Mouse (Mus musculus): ENCODE results near the gene Gatad2a. TPM values are rescaled to one million over a fixed set of nuclear protein-coding genes. Genes with fewer than 3 reads are reported as not detected.

The Gatad2a gene
- polyA plus RNA-seq, 1 experiment = 36.9 TPM

DNA sequence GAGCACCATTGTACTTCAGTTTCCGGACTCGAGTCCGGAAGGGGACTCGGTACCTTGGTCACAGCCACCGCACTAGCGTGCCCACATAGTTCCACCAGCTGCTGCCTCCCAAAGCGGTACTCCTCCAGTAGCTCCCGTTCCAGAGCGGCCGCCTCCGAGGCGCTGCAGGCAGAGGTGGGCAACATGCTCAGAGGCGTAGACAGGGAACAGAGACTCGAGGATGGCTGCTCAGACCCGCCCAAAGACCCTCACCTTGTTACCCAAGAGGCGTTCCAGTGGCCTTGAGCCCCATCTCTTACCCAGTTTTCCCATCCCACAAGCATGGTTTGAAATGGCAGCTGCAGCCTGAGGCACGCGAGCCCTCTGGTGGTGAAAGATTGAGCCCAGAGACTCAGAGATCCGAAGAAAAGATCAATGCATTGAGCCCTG, 105.4 kb downstream of the Gatad2a start:
- Histone ChIP-seq H3K4me3 (replicated peaks; ENCODE audit: insufficient read depth, low read depth, low read length) (no peak overlapping the region), H3K27me3 (ENCODE audit: control insufficient read depth, insufficient read depth, low read length) (no peaks in the 10 kb centered on the region; the same call in 1 of the 2 replicates), H3K27ac (ENCODE audit: insufficient read depth, low read length) (no peak overlapping the region), H3K4me1 (ENCODE audit: control insufficient read depth, insufficient read depth, low read length) (peaks cover 17% of the 10 kb centered on the region)
- 36% methylated on average over 19 of the region's 19 CpGs for WGBS
- no peak for TF ChIP-seq POLR2A (IDR thresholded peaks at IDR 0.05; ENCODE audit: borderline replicate concordance, insufficient read depth, low read length)
- peak; percentile 58 for TF ChIP-seq CTCF (IDR thresholded peaks at IDR 0.05; ENCODE audit: borderline replicate concordance, insufficient read depth, low read depth, low read length)
- peak in 1 of 2 experiments; percentile 57 for DNase-seq

DNA sequence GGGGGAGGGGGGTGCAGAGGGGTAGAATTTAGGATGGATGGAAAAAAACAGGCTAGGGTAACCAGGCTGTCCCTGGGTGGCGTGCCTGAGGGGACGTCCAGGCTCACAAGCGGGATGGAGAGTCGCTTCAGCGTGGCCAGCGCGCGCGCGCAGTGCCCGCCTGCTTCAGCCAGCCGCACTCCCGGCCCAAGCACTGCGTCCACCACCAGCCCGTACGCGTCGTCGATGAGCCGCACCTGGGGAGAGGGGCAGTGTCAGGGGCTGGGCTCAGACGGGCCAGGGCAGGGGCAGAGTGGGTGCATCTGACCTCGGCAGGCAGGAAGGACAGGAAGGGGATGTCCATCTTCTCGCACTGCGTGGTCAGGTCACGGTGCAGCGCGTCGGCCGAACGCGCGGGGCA, 107.3 kb downstream of the Gatad2a start:
- TF ChIP-seq CTCF (IDR thresholded peaks at IDR 0.05; ENCODE audit: borderline replicate concordance, insufficient read depth, low read depth, low read length) (no peak), POLR2A (IDR thresholded peaks at IDR 0.05; ENCODE audit: borderline replicate concordance, insufficient read depth, low read length) (no peak)
- peaks cover 8% of the 10 kb centered on the region; the same call in 1 of the 2 replicates for H3K4me1 ChIP-seq (ENCODE audit: control insufficient read depth, insufficient read depth, low read length)
- H3K4me3 ChIP-seq (replicated peaks; ENCODE audit: insufficient read depth, low read depth, low read length) = peak overlapping the region; percentile 12
- 2% methylated on average over 32 of the region's 32 CpGs for WGBS
- no peak overlapping the region for H3K27ac ChIP-seq (ENCODE audit: insufficient read depth, low read length)
- no peaks in the 10 kb centered on the region; the same call in 1 of the 2 replicates for H3K27me3 ChIP-seq (ENCODE audit: control insufficient read depth, insufficient read depth, low read length)
- no peak for DNase-seq

DNA sequence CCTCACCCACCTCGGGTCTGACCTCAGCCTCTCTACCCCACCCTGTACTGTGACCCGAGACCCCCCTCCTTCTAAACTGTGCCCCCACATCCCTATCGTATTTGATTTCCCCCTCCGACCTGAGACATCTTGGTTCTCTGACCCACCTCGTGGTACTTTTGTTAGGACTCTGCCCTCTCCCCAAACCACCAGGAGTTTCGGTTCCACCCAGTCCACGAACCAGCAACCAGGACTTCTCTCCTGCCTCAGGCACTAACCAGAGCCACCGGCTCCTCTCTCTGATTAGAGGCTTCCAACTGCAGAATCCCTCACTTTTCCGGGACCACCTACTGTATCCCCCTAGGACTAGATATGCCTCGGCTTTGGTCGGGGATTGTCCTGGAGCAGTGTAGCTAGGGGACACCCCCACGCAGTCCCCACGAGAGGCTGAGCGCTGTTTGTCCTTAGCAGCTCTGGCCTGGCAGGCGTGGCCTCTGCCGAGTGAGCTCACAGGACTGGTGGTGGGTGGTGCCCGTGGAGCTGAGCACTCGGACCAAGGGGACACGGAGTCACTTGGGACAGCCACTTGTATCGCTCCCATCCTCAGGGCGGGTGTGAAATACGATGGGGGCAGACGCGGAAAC, 107.8 kb downstream of the Gatad2a start:
- no peak overlapping the region for H3K27ac ChIP-seq (ENCODE audit: insufficient read depth, low read length)
- 4% methylated on average over 24 of the region's 24 CpGs for WGBS
- no peak for DNase-seq
- peak overlapping the region; percentile 28 for H3K4me3 ChIP-seq (replicated peaks; ENCODE audit: insufficient read depth, low read depth, low read length)
- H3K27me3 ChIP-seq (ENCODE audit: control insufficient read depth, insufficient read depth, low read length) = no peaks in the 10 kb centered on the region; the same call in 1 of the 2 replicates
- peaks cover 8% of the 10 kb centered on the region; the same call in 1 of the 2 replicates for H3K4me1 ChIP-seq (ENCODE audit: control insufficient read depth, insufficient read depth, low read length)
- TF ChIP-seq CTCF (IDR thresholded peaks at IDR 0.05; ENCODE audit: borderline replicate concordance, insufficient read depth, low read depth, low read length) (no peak), POLR2A (IDR thresholded peaks at IDR 0.05; ENCODE audit: borderline replicate concordance, insufficient read depth, low read length) (no peak)

DNA sequence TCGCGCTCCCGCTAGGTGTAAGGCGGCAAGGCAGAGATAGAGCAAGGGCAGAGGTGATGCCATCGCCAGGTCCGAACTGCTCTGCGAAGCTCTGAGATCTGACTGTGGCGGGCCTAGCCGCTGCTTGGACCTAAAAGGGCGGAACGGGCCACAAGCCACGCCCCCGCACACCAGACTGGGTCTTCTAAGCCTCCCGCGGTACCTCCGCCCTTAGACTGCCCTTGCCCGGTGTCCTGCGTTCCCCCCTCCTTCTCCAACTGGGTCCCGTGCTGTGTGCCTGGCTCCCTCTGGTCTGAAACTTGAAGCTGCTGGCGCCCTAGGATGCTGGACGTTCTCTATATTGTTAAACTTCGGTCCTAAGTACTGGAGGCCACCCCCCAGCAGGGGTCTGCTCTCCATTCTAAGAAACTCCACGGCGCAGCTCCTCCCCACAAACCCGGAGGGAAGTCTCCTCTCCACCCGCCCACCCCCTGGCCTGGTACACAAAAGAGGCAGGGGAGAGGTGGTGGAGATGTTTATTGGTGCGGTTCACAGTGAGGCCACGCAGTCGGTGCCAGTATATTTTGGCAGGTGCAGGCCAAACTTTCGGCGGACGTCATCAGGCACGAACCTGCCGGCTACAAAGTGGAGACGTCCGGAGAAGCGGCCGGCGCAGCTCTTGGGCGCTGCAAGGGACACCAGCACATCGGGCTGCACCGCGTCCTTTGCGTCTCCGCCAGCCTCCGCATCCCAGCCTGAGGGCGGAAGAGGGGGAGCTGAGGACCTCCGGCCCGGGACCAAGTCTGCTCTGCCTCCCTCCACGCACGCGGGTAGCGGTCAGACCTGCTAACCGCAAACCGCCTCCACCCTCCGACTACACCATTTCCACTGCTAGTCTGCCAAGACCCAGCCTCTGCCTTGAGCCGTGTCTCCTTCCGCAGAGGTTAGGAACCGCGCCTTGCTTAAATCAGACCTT, 108.6 kb downstream of the Gatad2a start, which contains the start of gene Cilp2:
TSS of gene Cilp2 (minus strand) at position 399 of the 955 bp plus-strand sequence.
- peak within 1 kb of the TSS; percentile 28 for H3K4me3 ChIP-seq (replicated peaks; ENCODE audit: insufficient read depth, low read depth, low read length)
- peaks cover 8% of the 10 kb centered on the region; the same call in 1 of the 2 replicates for H3K4me1 ChIP-seq (ENCODE audit: control insufficient read depth, insufficient read depth, low read length)
- no peak for DNase-seq
- H3K27ac ChIP-seq (ENCODE audit: insufficient read depth, low read length) = no peak within 1 kb of the TSS
- H3K27me3 ChIP-seq (ENCODE audit: control insufficient read depth, insufficient read depth, low read length) = no peaks in the 10 kb centered on the region; the same call in 1 of the 2 replicates
- under 1% methylated on average over 60 of the region's 60 CpGs for whole genome bisulfite sequencing
- TF ChIP-seq CTCF (IDR thresholded peaks at IDR 0.05; ENCODE audit: borderline replicate concordance, insufficient read depth, low read depth, low read length) (no peak), POLR2A (IDR thresholded peaks at IDR 0.05; ENCODE audit: borderline replicate concordance, insufficient read depth, low read length) (no peak)

DNA sequence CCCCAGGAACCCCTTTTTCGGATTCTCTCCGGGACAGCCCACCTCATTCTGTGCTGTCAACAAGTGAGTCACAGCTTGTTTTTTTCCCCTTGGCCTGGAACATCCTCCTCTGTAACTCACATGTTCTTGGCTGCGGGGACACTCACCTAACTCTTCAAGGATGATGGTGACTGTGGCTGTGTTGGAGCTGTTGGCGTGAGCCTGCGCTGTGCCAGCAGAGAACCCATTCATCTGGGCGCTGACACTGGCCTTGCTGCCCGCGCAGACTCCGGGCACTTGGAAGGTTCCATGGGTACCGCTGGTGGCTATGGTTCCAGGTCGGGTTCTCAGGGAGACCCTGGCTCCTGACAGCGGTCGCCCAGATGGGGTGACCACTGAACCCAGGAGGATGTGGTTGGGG, 112.0 kb downstream of the Gatad2a start:
- WGBS = 47% methylated on average over 13 of the region's 13 CpGs
- TF ChIP-seq CTCF (IDR thresholded peaks at IDR 0.05; ENCODE audit: borderline replicate concordance, insufficient read depth, low read depth, low read length) (no peak), POLR2A (IDR thresholded peaks at IDR 0.05; ENCODE audit: borderline replicate concordance, insufficient read depth, low read length) (no peak)
- H3K27ac ChIP-seq (ENCODE audit: insufficient read depth, low read length) = no peak overlapping the region
- H3K4me1 ChIP-seq (ENCODE audit: control insufficient read depth, insufficient read depth, low read length) = peaks cover 8% of the 10 kb centered on the region; the same call in 1 of the 2 replicates
- peaks cover 4% of the 10 kb centered on the region; the same call in 1 of the 2 replicates for H3K27me3 ChIP-seq (ENCODE audit: control insufficient read depth, insufficient read depth, low read length)
- no peak for DNase-seq
- no peak overlapping the region for H3K4me3 ChIP-seq (replicated peaks; ENCODE audit: insufficient read depth, low read depth, low read length)

DNA sequence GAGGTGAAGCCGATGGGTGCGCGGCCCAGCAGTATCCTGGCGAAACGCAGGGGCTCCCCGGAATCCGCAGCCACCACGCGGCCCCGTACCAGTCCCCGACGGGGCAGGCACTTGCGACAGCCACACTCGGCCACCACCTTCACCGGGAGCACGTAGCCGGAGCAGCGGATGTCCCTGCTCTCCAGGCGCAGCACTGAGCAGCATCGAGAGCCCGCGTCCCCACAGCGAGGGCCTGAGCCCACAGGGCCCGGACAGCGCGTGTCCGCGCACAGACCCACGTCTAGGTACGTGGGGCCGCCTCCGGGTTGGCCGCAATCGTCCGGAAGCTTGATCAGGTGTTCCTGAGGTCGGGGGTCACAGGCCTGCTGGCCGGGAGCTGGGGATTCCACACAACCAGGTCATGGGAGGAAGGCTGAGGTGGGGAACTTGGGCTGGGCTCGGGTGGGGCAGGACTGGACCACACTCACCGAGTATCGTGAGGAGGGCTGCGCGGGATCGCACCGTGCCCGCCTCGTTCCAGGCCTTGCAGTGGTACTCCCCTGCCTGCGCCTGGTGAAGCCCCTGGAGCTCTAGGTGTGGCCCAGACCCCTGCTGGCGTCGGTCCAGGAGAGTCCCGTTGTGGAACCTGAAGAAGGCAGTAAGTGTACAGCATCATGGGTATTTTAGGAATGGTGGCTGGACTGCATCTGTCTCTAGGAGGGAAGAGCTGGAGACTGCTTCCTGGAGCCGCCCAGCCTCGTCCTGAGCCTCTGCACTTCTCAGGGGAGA, 113.2 kb downstream of the Gatad2a start:
- Histone ChIP-seq H3K27ac (ENCODE audit: insufficient read depth, low read length) (no peak overlapping the region), H3K4me3 (replicated peaks; ENCODE audit: insufficient read depth, low read depth, low read length) (no peak overlapping the region), H3K27me3 (ENCODE audit: control insufficient read depth, insufficient read depth, low read length) (peaks cover 4% of the 10 kb centered on the region; the same call in 1 of the 2 replicates), H3K4me1 (ENCODE audit: control insufficient read depth, insufficient read depth, low read length) (peaks cover 7% of the 10 kb centered on the region; the same call in 1 of the 2 replicates)
- no peak for TF ChIP-seq CTCF (IDR thresholded peaks at IDR 0.05; ENCODE audit: borderline replicate concordance, insufficient read depth, low read depth, low read length)
- TF ChIP-seq POLR2A (IDR thresholded peaks at IDR 0.05; ENCODE audit: borderline replicate concordance, insufficient read depth, low read length) = no peak
- DNase-seq = no peak
- WGBS = 17% methylated on average over 52 of the region's 52 CpGs

All from cerebellum, adult 2 months (tissue).